In genomic region chr7:98835519-98836441, GRCm38 (mm10) we compare ENCODE assay signal across 8 mouse cellular contexts. TPM values are rescaled to one million over a fixed set of nuclear protein-coding genes. Genes with fewer than 3 reads are reported as not detected.
DNase-seq lines count a peak whose midpoint lies in the region; ATAC-seq lines count a peak whose summit lies in the region.

No protein-coding gene starts in this region.

- peak overlapping the region; percentile 73 for H3K9ac ChIP-seq in kidney, embryonic 16.5 days (replicated peaks; ENCODE audit: low read length)
- peak overlapping the region; percentile 43 for H3K9ac ChIP-seq in embryonic facial prominence, embryonic 11.5 days (replicated peaks; ENCODE audit: low read length)
- no peak overlapping the region for H3K9ac ChIP-seq in liver, embryonic 16.5 days (ENCODE audit: low read depth, low read length)

- no peak for ATAC-seq in kidney, embryonic 16.5 days (ENCODE audit: low FRiP score, low TSS enrichment)
- ATAC-seq in embryonic facial prominence, embryonic 11.5 days (replicated peaks; ENCODE audit: insufficient number of reproducible peaks, low FRiP score, low TSS enrichment, low read depth): no peak
- no peak for ATAC-seq in liver, embryonic 16.5 days (ENCODE audit: low read depth)
- ATAC-seq in megakaryocyte-erythroid progenitor cell, adult 5-6 weeks (replicated peaks; ENCODE audit: low FRiP score, low TSS enrichment, poor library complexity, severe bottlenecking): no peak

- peak overlapping the region; percentile 70 for H3K4me3 ChIP-seq in kidney, embryonic 16.5 days (ENCODE audit: low read length)
- peak overlapping the region; percentile 47 for H3K4me3 ChIP-seq in embryonic facial prominence, embryonic 11.5 days (ENCODE audit: low read depth, low read length)
- H3K4me3 ChIP-seq in liver, embryonic 16.5 days (ENCODE audit: low read depth, low read length): peak overlapping the region; percentile 44

- H3K27ac ChIP-seq in kidney, embryonic 16.5 days (ENCODE audit: low read length): no peak overlapping the region; the same call in 1 of the 2 replicates
- H3K27ac ChIP-seq in embryonic facial prominence, embryonic 11.5 days (replicated peaks; ENCODE audit: low read depth, low read length): no peak overlapping the region
- H3K27ac ChIP-seq in liver, embryonic 16.5 days (ENCODE audit: low read length): no peak overlapping the region

- WGBS in kidney, embryonic 16.5 days: under 1% methylated on average over 46 of the region's 46 CpGs
- WGBS in embryonic facial prominence, embryonic 11.5 days: under 1% methylated on average over 45 of the region's 46 CpGs
- WGBS in liver, embryonic 16.5 days (ENCODE audit: insufficient replicate concordance): under 1% methylated on average over 46 of the region's 46 CpGs

- H3K27me3 ChIP-seq in kidney, embryonic 16.5 days (ENCODE audit: insufficient read depth, low read length): peaks cover 82% of the 10 kb centered on the region
- peaks cover 66% of the 10 kb centered on the region for H3K27me3 ChIP-seq in embryonic facial prominence, embryonic 11.5 days (ENCODE audit: control insufficient read depth, insufficient read depth, low read length)
- peaks cover 85% of the 10 kb centered on the region for H3K27me3 ChIP-seq in liver, embryonic 16.5 days (ENCODE audit: control insufficient read depth, insufficient read depth, low read depth, low read length)

- intact Hi-C loops in heart, postnatal 36 days (cut with DNase I): loop anchor here (2.0 kb wide), 2 partner anchors 19 to 57 kb away; no protein-coding TSS in a partner anchor

- no peaks in the 10 kb centered on the region for H3K36me3 ChIP-seq in kidney, embryonic 16.5 days (ENCODE audit: insufficient read depth, low read length)
- no peaks in the 10 kb centered on the region for H3K36me3 ChIP-seq in embryonic facial prominence, embryonic 11.5 days (replicated peaks; ENCODE audit: control insufficient read depth, insufficient read depth, low read depth, low read length)
- no peaks in the 10 kb centered on the region for H3K36me3 ChIP-seq in liver, embryonic 16.5 days (ENCODE audit: control insufficient read depth, insufficient read depth)

- peaks cover 69% of the 10 kb centered on the region for H3K4me1 ChIP-seq in kidney, embryonic 16.5 days (ENCODE audit: insufficient read depth, low read length)
- no peaks in the 10 kb centered on the region; the same call in none of the 2 replicates for H3K4me1 ChIP-seq in embryonic facial prominence, embryonic 11.5 days (ENCODE audit: control insufficient read depth, insufficient read depth, low read length)
- no peaks in the 10 kb centered on the region; the same call in 1 of the 2 replicates for H3K4me1 ChIP-seq in liver, embryonic 16.5 days (ENCODE audit: control insufficient read depth, low read depth, low read length)

- no peaks in the 10 kb centered on the region for H3K9me3 ChIP-seq in kidney, embryonic 16.5 days (ENCODE audit: low read length)
- no peaks in the 10 kb centered on the region for H3K9me3 ChIP-seq in embryonic facial prominence, embryonic 11.5 days (replicated peaks; ENCODE audit: control insufficient read depth, low read length)
- H3K9me3 ChIP-seq in liver, embryonic 16.5 days (replicated peaks; ENCODE audit: control insufficient read depth, low read length): no peaks in the 10 kb centered on the region

- DNase-seq in kidney, postnatal 25 days: no peak
- peak; percentile 28 for DNase-seq in embryonic facial prominence, embryonic 11.5 days (ENCODE audit: low spot score)
- DNase-seq in heart, postnatal 36 days: peak; percentile 38 to 49
- DNase-seq in right cerebral cortex, postnatal 14 days: no peak
- no peak for DNase-seq in right cerebral cortex, postnatal 36 days (ENCODE audit: low spot score in 2 of 2)

- H3K4me2 ChIP-seq in kidney, embryonic 16.5 days (replicated peaks; ENCODE audit: low read depth, low read length): peak overlapping the region; percentile 97
- H3K4me2 ChIP-seq in embryonic facial prominence, embryonic 11.5 days (ENCODE audit: low read depth, low read length): peak overlapping the region; percentile 97
- peak overlapping the region; percentile 65 for H3K4me2 ChIP-seq in liver, embryonic 16.5 days (ENCODE audit: low read depth, low read length)

RNA-seq across cellular contexts. Expression of gene Wnt11, which starts 0.9 kb away (rescaled TPM):
- polyA plus RNA-seq in kidney, embryonic 16.5 days (2015; fragmentation: Nextera tagmentation; extraction: Ambion mirVana): 32.4 and 33.3 TPM in 2 replicates
- polyA plus RNA-seq in embryonic facial prominence, embryonic 11.5 days (2014; fragmentation: Nextera tagmentation; extraction: Ambion mirVana): 4.2 and 6.0 TPM in 2 replicates
- total RNA-seq in heart, postnatal 36 days (2021): 1 to 10 TPM; 5.1 to 9.2 TPM
- polyA plus RNA-seq in liver, embryonic 16.5 days (2015; fragmentation: Nextera tagmentation; extraction: Ambion mirVana): 0.20 and 0.25 TPM in 2 replicates
- total RNA-seq in megakaryocyte-erythroid progenitor cell, adult 5-6 weeks (2014; fragmentation: Nextera tagmentation): not detected in 2 replicates
- not detected in 2 replicates for total RNA-seq in megakaryocyte-erythroid progenitor cell, adult 5-6 weeks (2017)

Comparison
In these comparisons a context has a peak if more than half of its experiments do, and no peak if none do; other contexts are left out.
1. DNase-seq: peak in embryonic facial prominence, embryonic 11.5 days (single experiment) and heart, postnatal 36 days (2 of 2); none in kidney, postnatal 25 days (0 of 2), right cerebral cortex, postnatal 14 days (single experiment) and right cerebral cortex, postnatal 36 days (0 of 2).
2. Peak in every context shown above with its lines, with median percentiles within 50 percentile points of each other: H3K4me2 ChIP-seq and H3K4me3 ChIP-seq.